Mouse (Mus musculus) kidney, adult 2 months (tissue): ENCODE results near the gene Cr2. TPM values are rescaled to one million over a fixed set of nuclear protein-coding genes. Genes with fewer than 3 reads are reported as not detected.
A peak's percentile ranks its signal among the peaks of the same experiment; 100 is the strongest.

ENCODE experiments used
- DNase-seq: peaks from one replicate; pipeline ENCODE4 v3.0.0; 2021
- H3K27ac ChIP-seq: fragments of 200-500 bp; 2 replicates; pipeline ENCODE4 v1.5.1; 2012; ENCODE audit warnings: low read depth, low read length, control low read depth, inconsistent platforms; ENCODE audit not compliant: insufficient read depth
- H3K27me3 ChIP-seq: fragments of 200-500 bp; replicated peaks from 2 replicates; pipeline ENCODE4 v1.6.1; 2012; ENCODE audit warnings: mild to moderate bottlenecking, moderate library complexity, low read length, inconsistent platforms; ENCODE audit not compliant: control insufficient read depth, insufficient read depth
- H3K36me3 ChIP-seq: fragments of 200-500 bp; 2 replicates; pipeline ENCODE4 v1.6.1; 2012; ENCODE audit warnings: mild to moderate bottlenecking, moderate library complexity, low read length, inconsistent platforms; ENCODE audit not compliant: control insufficient read depth, insufficient read depth
- H3K4me1 ChIP-seq: fragments of 200-500 bp; 2 replicates; pipeline ENCODE4 v1.6.1; 2011; ENCODE audit warnings: low read length; ENCODE audit not compliant: control insufficient read depth, insufficient read depth
- H3K4me3 ChIP-seq: fragments of 200-500 bp; 2 replicates; pipeline ENCODE4 v1.5.1; 2011; ENCODE audit warnings: mild to moderate bottlenecking, low read depth, low read length, control low read depth; ENCODE audit not compliant: insufficient read depth
- CTCF ChIP-seq: fragments of 200-500 bp; conservative IDR thresholded peaks from 2 replicates; pipeline ENCODE4 v1.5.1; 2011; ENCODE audit warnings: low read depth, mild to moderate bottlenecking, control low read depth, low read length, moderate library complexity, mixed read lengths; ENCODE audit not compliant: insufficient read depth, insufficient read length
- POLR2A ChIP-seq: fragments of 200-500 bp; IDR thresholded peaks from one replicate; pipeline ENCODE4 v1.6.1; 2011; ENCODE audit warnings: low read depth, low read length, control low read depth
- WGBS: fragments of 180-500 bp; shearing (Covaris S2); methylation state at CpG from one replicate; pipeline ENCODE4 v1.1.7; 2018; 5-methylcytosine and 5-hydroxymethylcytosine counted together
- polyA plus RNA-seq: library from polyadenylated mRNA; depleted of rRNA; stranded (reverse); fragments of >200 nt; gene quantifications from 2 replicates; pipeline ENCODE4 v1.2.3, GENCODE M21; 2012

The Cr2 gene
- polyA plus RNA-seq, 1 experiment = 2.4 TPM

- peak; percentile 95 for DNase-seq
- peaks cover 5% of the 10 kb centered on the region for H3K36me3 ChIP-seq
- WGBS = under 1% methylated on average over 31 of the region's 31 CpGs
- peak within 1 kb of the TSS; percentile 97 for H3K27ac ChIP-seq
- peak; percentile 69 for TF ChIP-seq CTCF
- peak; percentile 76 for TF ChIP-seq POLR2A
- no peaks in the 10 kb centered on the region for H3K27me3 ChIP-seq
- no peaks in the 10 kb centered on the region; the same call in 1 of the 2 replicates for H3K4me1 ChIP-seq
- H3K4me3 ChIP-seq = peak within 1 kb of the TSS; percentile 88
Measured at GRCm38 (mm10) chr1:195130953-195131674, 45.4 kb downstream of the Cr2 start, which contains the start of gene Cr1l. Gene Cr1l, minus strand, starts transcription at chr1:195131586.

- TF ChIP-seq POLR2A = no peak
- H3K27me3 ChIP-seq = no peaks in the 10 kb centered on the region
- H3K27ac ChIP-seq = peak overlapping the region; percentile 97; the same call in 1 of the 2 replicates
- WGBS = 5% methylated on average over 2 of the region's 2 CpGs
- peak overlapping the region; percentile 88 for H3K4me3 ChIP-seq
- H3K36me3 ChIP-seq = peaks cover 6% of the 10 kb centered on the region
- no peak for DNase-seq
- no peaks in the 10 kb centered on the region; the same call in 1 of the 2 replicates for H3K4me1 ChIP-seq
Measured at GRCm38 (mm10) chr1:195130479-195130878, 46.0 kb downstream of the Cr2 start.

GRCm38 (mm10) chr1:195129867-195130266, 46.6 kb downstream of the Cr2 start:
- no peak for DNase-seq
- H3K27ac ChIP-seq = no peak overlapping the region
- peaks cover 6% of the 10 kb centered on the region for H3K36me3 ChIP-seq
- 72% methylated on average over 1 of the region's 1 CpGs for WGBS
- TF ChIP-seq POLR2A (no peak), CTCF (no peak)
- H3K4me3 ChIP-seq = no peak overlapping the region
- no peaks in the 10 kb centered on the region for H3K27me3 ChIP-seq
- H3K4me1 ChIP-seq = no peaks in the 10 kb centered on the region; the same call in 1 of the 2 replicates

- TF ChIP-seq CTCF (no peak), POLR2A (no peak)
- Histone ChIP-seq H3K27ac (no peak overlapping the region), H3K27me3 (no peaks in the 10 kb centered on the region), H3K4me1 (no peaks in the 10 kb centered on the region), H3K36me3 (peaks cover 8% of the 10 kb centered on the region), H3K4me3 (no peak overlapping the region)
- DNase-seq = no peak
- 89% methylated on average over 1 of the region's 1 CpGs for WGBS
Measured at GRCm38 (mm10) chr1:195114414-195114813, 62.1 kb downstream of the Cr2 start.

GRCm38 (mm10) chr1:195113621-195114020, 62.9 kb downstream of the Cr2 start:
- WGBS = 93% methylated on average over 4 of the region's 4 CpGs
- no peak overlapping the region for H3K4me3 ChIP-seq
- peaks cover 8% of the 10 kb centered on the region for H3K36me3 ChIP-seq
- H3K27ac ChIP-seq = no peak overlapping the region
- DNase-seq = no peak
- no peaks in the 10 kb centered on the region for H3K27me3 ChIP-seq
- no peaks in the 10 kb centered on the region for H3K4me1 ChIP-seq
- TF ChIP-seq POLR2A = no peak
- no peak for TF ChIP-seq CTCF

- no peaks in the 10 kb centered on the region for H3K4me1 ChIP-seq
- H3K36me3 ChIP-seq = peaks cover 5% of the 10 kb centered on the region
- WGBS = 63% methylated on average over 4 of the region's 4 CpGs
- no peak overlapping the region for H3K27ac ChIP-seq
- H3K4me3 ChIP-seq = no peak overlapping the region
- peak; percentile 34 for DNase-seq
- H3K27me3 ChIP-seq = no peaks in the 10 kb centered on the region
- TF ChIP-seq CTCF (no peak), POLR2A (no peak)
Measured at GRCm38 (mm10) chr1:195100693-195101092, 75.8 kb downstream of the Cr2 start.

GRCm38 (mm10) chr1:195098004-195098403, 78.5 kb downstream of the Cr2 start:
- WGBS = 98% methylated on average over 1 of the region's 1 CpGs
- DNase-seq = no peak
- 0 out of 2 replicates have a peak, but pooled peaks cover under 1% of the 10 kb centered on the region for H3K4me1 ChIP-seq
- H3K4me3 ChIP-seq = no peak overlapping the region
- no peaks in the 10 kb centered on the region for H3K27me3 ChIP-seq
- TF ChIP-seq CTCF = no peak
- TF ChIP-seq POLR2A = no peak
- no peak overlapping the region for H3K27ac ChIP-seq
- H3K36me3 ChIP-seq = peaks cover 2% of the 10 kb centered on the region; the same call in 1 of the 2 replicates

- H3K4me1 ChIP-seq = peaks cover 2% of the 10 kb centered on the region; the same call in 1 of the 2 replicates
- H3K4me3 ChIP-seq = peak within 1 kb of the TSS; percentile 54
- peak; percentile 91 for DNase-seq
- 0 out of 2 replicates have a peak, but pooled peaks cover 2% of the 10 kb centered on the region for H3K36me3 ChIP-seq
- H3K27ac ChIP-seq = peak within 1 kb of the TSS; percentile 4; the same call in 1 of the 2 replicates
- H3K27me3 ChIP-seq = no peaks in the 10 kb centered on the region
- 5% methylated on average over 14 of the region's 14 CpGs for WGBS
- TF ChIP-seq POLR2A (no peak), CTCF (no peak)
Measured at GRCm38 (mm10) chr1:195092220-195092720, 84.2 kb downstream of the Cr2 start, which contains the start of gene Cd46. Gene Cd46, minus strand, starts transcription at chr1:195092249.
